Mouse (Mus musculus): ENCODE measurements around the gene Pfkl. TPM values are rescaled to one million over a fixed set of nuclear protein-coding genes. Genes with fewer than 3 reads are reported as not detected.
"Not testable (repeated sequence)": the region's sequence is repeated elsewhere in the genome, so short reads cannot be mapped to it uniquely, and the experiment has no call there.

The Pfkl gene
- total RNA-seq, 2 experiments from 2014 or later = 155 to 164 TPM

GRCm38 (mm10) chr10:77971709-77972553 lies 38.0 kb downstream of the Pfkl start:
- no peak for DNase-seq (ENCODE audit: low spot score in 2 of 2)

GRCm38 (mm10) chr10:77971191-77971590 lies 38.7 kb downstream of the Pfkl start:
- no peak for DNase-seq (ENCODE audit: low spot score in 2 of 2)

- DNase-seq (ENCODE audit: low spot score in 2 of 2) = no peak
Observed at GRCm38 (mm10) chr10:77970481-77970880, 39.4 kb downstream of the Pfkl start, which contains the start of gene Trpm2. Trpm2 (minus strand) TSS chr10:77970563.

- no peak for DNase-seq (ENCODE audit: low spot score in 2 of 2)
Observed at GRCm38 (mm10) chr10:77969973-77970325, 39.9 kb downstream of the Pfkl start.

GRCm38 (mm10) chr10:77969274-77969972 lies 40.5 kb downstream of the Pfkl start:
- peak in 1 of 2 experiments; percentile 50 for DNase-seq (ENCODE audit: low spot score in 2 of 2)

- DNase-seq (ENCODE audit: low spot score in 2 of 2) = no peak
Observed at GRCm38 (mm10) chr10:77963971-77964370, 45.9 kb downstream of the Pfkl start.

- no peak for DNase-seq (ENCODE audit: low spot score in 2 of 2)
Observed at GRCm38 (mm10) chr10:77962725-77963124, 47.2 kb downstream of the Pfkl start.

- not testable (repeated sequence) for DNase-seq (ENCODE audit: low spot score in 2 of 2)
Observed at GRCm38 (mm10) chr10:77950468-77950867, 59.4 kb downstream of the Pfkl start.

GRCm38 (mm10) chr10:77939685-77940084 lies 70.2 kb downstream of the Pfkl start:
- DNase-seq (ENCODE audit: low spot score in 2 of 2) = no peak

Other genes starting within 250 kb of the Pfkl start
- gene Gm3238, start 238.8 kb downstream of the Pfkl start, total RNA-seq (2021) = not detected
- not detected for gene Gm7138, start 233.1 kb downstream of the Pfkl start, total RNA-seq (2021)
- not detected for gene Gm3250, start 227.5 kb downstream of the Pfkl start, total RNA-seq (2021)
- not detected for gene Gm7137, start 221.9 kb downstream of the Pfkl start, total RNA-seq (2021)
- not detected for gene Gm9639, start 215.0 kb downstream of the Pfkl start, total RNA-seq (2021)
- gene Gm19668, start 210.9 kb downstream of the Pfkl start, total RNA-seq (2021) = not detected
- gene Gm9507, start 198.2 kb downstream of the Pfkl start, total RNA-seq (2021) = not detected
- not detected for gene Gm2696, start 195.4 kb downstream of the Pfkl start, total RNA-seq (2021)
- gene Krtap10-4, start 183.0 kb downstream of the Pfkl start, total RNA-seq (2021) = not detected
- not detected for gene Krtap10-10, start 174.1 kb downstream of the Pfkl start, total RNA-seq (2021)
- not detected for gene Gm36176, start 163.3 kb downstream of the Pfkl start, total RNA-seq (2021)
- gene Gm10318, start 157.2 kb downstream of the Pfkl start, total RNA-seq (2021) = not detected
- gene Gm3285, start 148.1 kb downstream of the Pfkl start, total RNA-seq (2021) = not detected
- 10 to 100 TPM; 10.4 to 10.8 TPM for gene Lrrc3, start 107.5 kb downstream of the Pfkl start, total RNA-seq (2021)
- 10 to 100 TPM; 31.3 to 32.6 TPM for gene Trpm2, start 39.5 kb downstream of the Pfkl start, total RNA-seq (2021)
- 10 to 100 TPM; 35.2 to 37.4 TPM for gene 1810043G02Rik, start 31.6 kb downstream of the Pfkl start, total RNA-seq (2021)
- gene Dnmt3l, start 31.9 kb upstream of the Pfkl start, total RNA-seq (2021) = under 1 TPM; 0.39 to 0.57 TPM
- gene Aire, start 33.5 kb upstream of the Pfkl start, total RNA-seq (2021) = under 1 TPM; 0.16 to 0.45 TPM
- gene Icosl, start 59.2 kb upstream of the Pfkl start, total RNA-seq (2021) = 1 to 10 TPM; 4.5 to 5.7 TPM
- gene D10Jhu81e, start 159.7 kb upstream of the Pfkl start, total RNA-seq (2021) = 100 to 1,000 TPM; 116 to 119 TPM
- 10 to 100 TPM; 17.5 to 17.9 TPM for gene Pwp2, start 175.1 kb upstream of the Pfkl start, total RNA-seq (2021)
- gene Trappc10, start 234.6 kb upstream of the Pfkl start, total RNA-seq (2021) = 10 to 100 TPM; 76.9 to 80.1 TPM